Mouse (Mus musculus) small intestine, adult 2 months (tissue): ENCODE results near the gene Zic5.

Experiments
- CTCF ChIP-seq: fragments of 200-500 bp; IDR thresholded peaks from 2 replicates; pipeline ENCODE4 v1.5.1; 2012; ENCODE audit warnings: low read depth, mild to moderate bottlenecking, control low read depth, inconsistent platforms, low read length, moderate library complexity, mixed read lengths; ENCODE audit not compliant: insufficient replicate concordance, insufficient read length; ENCODE audit errors: extremely low read depth
- POLR2A ChIP-seq: fragments of 200-500 bp; IDR thresholded peaks from 2 replicates; pipeline ENCODE4 v1.6.1; 2012; ENCODE audit warnings: low read depth, mild to moderate bottlenecking, control low read depth, inconsistent platforms, low read length, moderate library complexity

GRCm38 (mm10) chr14:122468971-122469755 is 3.7 kb upstream of the Zic5 start:
- TF ChIP-seq CTCF (no peak), POLR2A (no peak)
